Mouse (Mus musculus): ENCODE measurements at regions not wholly inside any gene's neighbourhood (a gene's known extent, or its start where the extent isn't known, plus 50 kb on each side); places are given as distances from the start of the nearest gene placed in this dataset.

DNA sequence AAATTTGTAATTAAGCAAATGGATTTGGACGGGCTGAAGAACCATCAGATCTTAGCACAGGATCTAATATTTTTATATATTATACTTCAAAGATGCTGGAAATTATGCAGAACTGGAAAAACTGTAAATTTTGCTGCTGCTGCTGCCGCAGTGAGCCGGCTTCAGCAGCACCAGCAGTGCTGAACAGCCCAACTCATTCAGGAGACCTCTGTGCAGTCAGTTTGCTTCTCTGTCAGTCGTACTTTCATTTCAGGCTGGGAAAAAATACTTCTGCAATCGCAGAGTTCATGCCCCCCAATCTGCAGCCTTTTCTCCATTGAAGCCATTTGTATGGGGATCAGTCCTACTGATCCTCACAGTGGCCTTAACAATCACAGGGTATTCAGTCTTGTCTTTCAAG, 53.4 kb upstream of the Trpc3 start:
- Histone ChIP-seq H3K27ac (ENCODE audit: low read depth, low read length) (no peak overlapping the region), H3K36me3 (ENCODE audit: insufficient read depth, low read length) (no peaks in the 10 kb centered on the region), H3K9ac (replicated peaks; ENCODE audit: low read length, poor library complexity, severe bottlenecking) (no peak overlapping the region), H3K4me3 (ENCODE audit: low read depth, low read length) (no peak overlapping the region), H3K27me3 (ENCODE audit: insufficient read depth, low read length) (no peaks in the 10 kb centered on the region), H3K4me1 (ENCODE audit: insufficient read depth, low read length) (no peaks in the 10 kb centered on the region), H3K9me3 (ENCODE audit: low read length) (no peaks in the 10 kb centered on the region), H3K4me2 (ENCODE audit: low read depth, low read length, poor library complexity, severe bottlenecking) (no peak overlapping the region)
- ATAC-seq (ENCODE audit: low FRiP score) (no peak), DNase-seq (ENCODE audit: low spot score) (no peak)
- whole genome bisulfite sequencing = 56% methylated on average over 5 of the region's 5 CpGs
- TF ChIP-seq CTCF (IDR thresholded peaks at IDR 0.05) = no peak

DNA sequence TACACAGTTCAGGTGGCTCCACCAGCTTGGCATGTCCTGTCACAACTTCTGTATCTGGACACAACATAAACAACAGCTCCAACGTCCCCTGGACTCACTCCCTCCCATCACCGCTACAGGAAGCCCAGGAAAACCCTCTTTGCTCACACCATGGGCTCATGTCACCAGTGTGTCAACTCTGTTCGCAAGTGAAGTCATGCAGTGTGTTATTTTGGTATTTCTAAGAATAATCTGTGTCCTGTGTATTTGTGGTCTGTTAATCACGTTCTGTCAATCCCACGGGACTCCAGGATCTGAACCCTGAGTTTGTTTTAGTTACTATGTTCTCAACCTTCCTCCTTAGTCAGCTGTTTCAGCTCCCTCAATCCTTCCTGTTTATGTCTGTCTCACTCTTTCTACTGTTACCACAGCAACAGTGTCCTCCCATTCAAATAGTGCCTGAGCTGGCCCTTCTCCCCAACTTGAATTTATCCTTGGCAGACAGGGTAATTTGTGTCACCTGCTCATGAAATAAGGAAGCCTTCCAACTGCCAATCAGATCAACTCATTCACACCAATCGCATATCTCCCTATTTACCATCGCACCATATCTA, 64.5 kb upstream of the Trpc3 start:
- Histone ChIP-seq H3K27ac (ENCODE audit: low read depth, low read length) (no peak overlapping the region), H3K4me3 (ENCODE audit: low read depth, low read length) (no peak overlapping the region), H3K36me3 (ENCODE audit: insufficient read depth, low read length) (no peaks in the 10 kb centered on the region), H3K27me3 (ENCODE audit: insufficient read depth, low read length) (no peaks in the 10 kb centered on the region), H3K4me1 (ENCODE audit: insufficient read depth, low read length) (no peaks in the 10 kb centered on the region), H3K4me2 (ENCODE audit: low read depth, low read length, poor library complexity, severe bottlenecking) (no peak overlapping the region), H3K9ac (replicated peaks; ENCODE audit: low read length, poor library complexity, severe bottlenecking) (no peak overlapping the region), H3K9me3 (ENCODE audit: low read length) (no peaks in the 10 kb centered on the region)
- DNase-seq (ENCODE audit: low spot score) (peak; percentile 2), ATAC-seq (ENCODE audit: low FRiP score) (no peak)
- TF ChIP-seq CTCF (IDR thresholded peaks at IDR 0.05) = no peak
- 74% methylated on average over 7 of the region's 7 CpGs for WGBS

DNA sequence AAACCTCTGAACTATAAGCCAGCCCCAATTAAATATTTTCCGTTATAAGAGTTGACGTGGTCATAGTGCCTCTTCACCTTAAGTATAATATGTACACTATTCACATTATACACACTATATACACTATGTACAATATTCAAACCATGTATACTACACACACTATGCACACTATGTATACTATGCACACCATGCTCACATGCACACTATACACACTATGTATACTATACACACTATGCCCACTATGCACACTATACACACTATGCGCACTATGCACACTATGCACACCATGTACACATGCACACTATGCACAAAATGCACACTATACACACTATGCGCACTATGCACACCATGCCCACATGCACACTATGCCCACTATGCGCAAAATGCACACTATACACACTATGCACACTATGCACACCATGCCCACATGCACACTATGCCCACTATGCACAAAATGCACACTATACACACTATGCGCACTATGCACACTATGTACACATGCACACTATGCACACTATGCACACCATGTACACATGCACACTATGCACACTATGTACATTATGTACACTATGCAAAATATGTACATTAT, 72.2 kb upstream of the Trpc3 start:
- Histone ChIP-seq H3K4me1 (ENCODE audit: insufficient read depth, low read length) (no peaks in the 10 kb centered on the region), H3K36me3 (ENCODE audit: insufficient read depth, low read length) (no peaks in the 10 kb centered on the region), H3K27me3 (ENCODE audit: insufficient read depth, low read length) (no peaks in the 10 kb centered on the region), H3K9ac (replicated peaks; ENCODE audit: low read length, poor library complexity, severe bottlenecking) (no peak overlapping the region), H3K9me3 (ENCODE audit: low read length) (no peaks in the 10 kb centered on the region), H3K4me2 (ENCODE audit: low read depth, low read length, poor library complexity, severe bottlenecking) (no peak overlapping the region), H3K4me3 (ENCODE audit: low read depth, low read length) (no peak overlapping the region), H3K27ac (ENCODE audit: low read depth, low read length) (no peak overlapping the region)
- no peak for TF ChIP-seq CTCF (IDR thresholded peaks at IDR 0.05)
- ATAC-seq (ENCODE audit: low FRiP score) (peak; percentile 20; the same call in 1 of the 2 replicates), DNase-seq (ENCODE audit: low spot score) (no peak)
- WGBS = over 99% methylated on average over 6 of the region's 6 CpGs

DNA sequence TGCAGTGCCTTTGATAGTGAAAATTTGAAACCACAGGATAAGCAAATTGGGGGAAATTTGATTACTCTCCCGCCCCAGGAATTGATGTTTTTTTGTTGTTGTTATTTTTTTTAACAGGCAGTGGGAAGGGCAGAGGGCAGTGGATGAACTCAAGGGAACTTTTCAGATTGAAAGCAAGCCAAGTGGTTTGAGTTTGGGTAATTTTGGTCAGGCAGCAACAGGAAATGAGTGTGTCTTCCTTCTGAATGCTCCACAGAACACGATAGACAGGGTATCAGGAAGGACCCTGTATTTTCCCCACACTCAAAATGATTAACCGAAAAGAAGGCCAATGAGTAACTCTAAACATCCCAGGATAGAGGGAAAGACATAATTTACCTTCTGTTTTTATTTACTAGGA, 72.9 kb upstream of the Trpc3 start:
- no peaks in the 10 kb centered on the region for H3K9me3 ChIP-seq (ENCODE audit: low read length)
- WGBS = 85% methylated on average over 3 of the region's 3 CpGs
- no peak for ATAC-seq (ENCODE audit: low FRiP score)

DNA sequence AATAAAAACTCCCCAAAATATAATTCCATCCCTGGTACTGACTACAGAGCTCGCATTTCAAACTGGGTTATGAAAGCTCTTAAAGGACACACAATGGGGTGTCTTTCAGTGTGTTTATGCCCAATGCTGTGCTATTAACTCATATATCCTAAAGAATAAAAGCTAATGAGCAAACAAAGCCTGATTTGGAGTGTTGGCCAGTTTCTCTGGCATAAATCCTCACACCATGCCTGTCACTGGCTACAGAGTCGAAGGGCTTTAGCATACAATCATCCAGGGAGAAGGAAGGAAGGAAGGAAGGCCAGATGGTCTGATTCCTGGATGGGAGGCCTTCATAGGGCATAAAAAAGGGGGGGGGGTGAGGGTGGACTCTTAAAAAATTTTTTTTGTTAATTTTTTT, 74.8 kb upstream of the Trpc3 start:
- Histone ChIP-seq H3K9me3 (ENCODE audit: low read length) (no peaks in the 10 kb centered on the region), H3K9ac (replicated peaks; ENCODE audit: low read length, poor library complexity, severe bottlenecking) (no peak overlapping the region), H3K4me3 (ENCODE audit: low read depth, low read length) (no peak overlapping the region), H3K27me3 (ENCODE audit: insufficient read depth, low read length) (no peaks in the 10 kb centered on the region), H3K4me1 (ENCODE audit: insufficient read depth, low read length) (no peaks in the 10 kb centered on the region), H3K36me3 (ENCODE audit: insufficient read depth, low read length) (no peaks in the 10 kb centered on the region), H3K4me2 (ENCODE audit: low read depth, low read length, poor library complexity, severe bottlenecking) (no peak overlapping the region), H3K27ac (ENCODE audit: low read depth, low read length) (no peak overlapping the region)
- no peak for ATAC-seq (ENCODE audit: low FRiP score)
- WGBS = 58% methylated on average over 2 of the region's 2 CpGs
- no peak for DNase-seq (ENCODE audit: low spot score)
- TF ChIP-seq CTCF (IDR thresholded peaks at IDR 0.05) = no peak

More for the DNA sequence above, 72.9 kb upstream of the Trpc3 start:
- no peak overlapping the region for H3K4me2 ChIP-seq (ENCODE audit: low read depth, low read length, poor library complexity, severe bottlenecking)
- H3K36me3 ChIP-seq (ENCODE audit: insufficient read depth, low read length) = no peaks in the 10 kb centered on the region
- H3K27me3 ChIP-seq (ENCODE audit: insufficient read depth, low read length) = no peaks in the 10 kb centered on the region
- no peak for DNase-seq (ENCODE audit: low spot score)
- TF ChIP-seq CTCF (IDR thresholded peaks at IDR 0.05) = no peak
- H3K27ac ChIP-seq (ENCODE audit: low read depth, low read length) = no peak overlapping the region
- no peak overlapping the region for H3K4me3 ChIP-seq (ENCODE audit: low read depth, low read length)
- H3K9ac ChIP-seq (replicated peaks; ENCODE audit: low read length, poor library complexity, severe bottlenecking) = no peak overlapping the region
- no peaks in the 10 kb centered on the region for H3K4me1 ChIP-seq (ENCODE audit: insufficient read depth, low read length)

DNA sequence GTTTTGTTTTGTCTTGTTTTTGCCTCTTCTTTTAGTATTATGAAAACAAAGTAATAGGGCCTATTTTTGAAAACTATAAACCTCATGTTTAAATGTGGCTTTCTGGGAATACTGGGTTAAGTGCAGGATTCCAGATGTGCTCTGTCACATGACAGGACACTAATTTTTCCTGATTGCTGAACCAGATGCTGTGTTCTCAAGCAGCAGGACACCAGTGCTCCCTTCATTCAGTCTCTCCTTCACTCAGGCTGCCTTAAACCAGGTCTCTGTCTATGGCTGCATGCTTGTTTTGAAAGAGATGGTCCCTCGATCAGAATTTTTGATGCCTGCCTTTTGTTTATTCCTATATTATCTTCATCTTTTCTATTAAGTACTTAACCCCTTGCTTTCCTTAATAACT, 80.1 kb upstream of the Trpc3 start:
- Histone ChIP-seq H3K27ac (ENCODE audit: low read depth, low read length) (no peak overlapping the region), H3K9ac (replicated peaks; ENCODE audit: low read length, poor library complexity, severe bottlenecking) (no peak overlapping the region), H3K4me3 (ENCODE audit: low read depth, low read length) (no peak overlapping the region), H3K4me1 (ENCODE audit: insufficient read depth, low read length) (no peaks in the 10 kb centered on the region), H3K36me3 (ENCODE audit: insufficient read depth, low read length) (no peaks in the 10 kb centered on the region), H3K9me3 (ENCODE audit: low read length) (no peaks in the 10 kb centered on the region), H3K27me3 (ENCODE audit: insufficient read depth, low read length) (no peaks in the 10 kb centered on the region), H3K4me2 (ENCODE audit: low read depth, low read length, poor library complexity, severe bottlenecking) (no peak overlapping the region)
- DNase-seq (ENCODE audit: low spot score) (no peak), ATAC-seq (ENCODE audit: low FRiP score) (no peak)
- 59% methylated on average over 1 of the region's 1 CpGs for WGBS
- no peak for TF ChIP-seq CTCF (IDR thresholded peaks at IDR 0.05)
